In genomic region chr17:25397804-25398519, GRCm38 (mm10) we compare ENCODE assay signal across 9 mouse cellular contexts. TPM values are rescaled to one million over a fixed set of nuclear protein-coding genes. Genes with fewer than 3 reads are reported as not detected.
DNase-seq lines count a peak whose midpoint lies in the region; ATAC-seq lines count a peak whose summit lies in the region.
"Had no signal": no experiment of that assay in that cellular context is flagged by ENCODE, and none has a peak within 500 bp of the region (broad histone marks: within the 10 kb centered on the region; RNA-seq: fewer than 3 reads in every experiment).

No protein-coding gene starts in this region.

- peaks cover 6% of the 10 kb centered on the region; the same call in 1 of the 2 replicates for H3K36me3 ChIP-seq in embryonic facial prominence, embryonic 10.5 days (replicated peaks)
- H3K36me3 ChIP-seq in limb, embryonic 11.5 days (ENCODE audit: control insufficient read depth, insufficient read depth, low read length) = no peaks in the 10 kb centered on the region
- H3K36me3 ChIP-seq: stomach, embryonic 15.5 days had no signal

- H3K4me3 ChIP-seq in embryonic facial prominence, embryonic 10.5 days = no peak overlapping the region
- H3K4me3 ChIP-seq in limb, embryonic 11.5 days (ENCODE audit: low read depth, low read length) = no peak overlapping the region
- H3K4me3 ChIP-seq: stomach, embryonic 15.5 days had no signal

- H3K27me3 ChIP-seq in embryonic facial prominence, embryonic 10.5 days (replicated peaks; ENCODE audit: low read depth, poor library complexity, severe bottlenecking) = peaks cover 38% of the 10 kb centered on the region
- no peaks in the 10 kb centered on the region for H3K27me3 ChIP-seq in limb, embryonic 11.5 days (ENCODE audit: control insufficient read depth, insufficient read depth, low read length)
- H3K27me3 ChIP-seq: stomach, embryonic 15.5 days had no signal

- DNase-seq in 3T3-L1 (ENCODE audit: low read depth, low spot score) = peak; percentile 84
- DNase-seq in adrenal gland, postnatal 25 days = peak; percentile 84
- peak; percentile 88 for DNase-seq in embryonic facial prominence, embryonic 10.5 days (ENCODE audit: low spot score)
- DNase-seq in heart, adult 8-10 months (ENCODE audit: low spot score) = peak; percentile 60
- DNase-seq in kidney, adult 9 months = peak; percentile 76
- DNase-seq in limb, embryonic 11.5 days (ENCODE audit: low spot score) = peak; percentile 94
- DNase-seq in naive thymus-derived CD4-positive, alpha-beta T cell, adult 2 months (ENCODE audit: low read depth) = peak; percentile 57
- DNase-seq in spleen, postnatal 36 days (ENCODE audit: low spot score in 2 of 2) = peak; percentile 28 to 29

- 0 out of 2 replicates have a peak overlapping the region, but pooled peaks have one; percentile 7 for H3K9ac ChIP-seq in limb, embryonic 11.5 days (ENCODE audit: low read length)
- H3K9ac ChIP-seq: stomach, embryonic 15.5 days had no signal

- H3K27ac ChIP-seq in embryonic facial prominence, embryonic 10.5 days (replicated peaks) = no peak overlapping the region
- no peak overlapping the region for H3K27ac ChIP-seq in limb, embryonic 11.5 days (replicated peaks; ENCODE audit: low read depth, low read length)
- H3K27ac ChIP-seq: stomach, embryonic 15.5 days had no signal

- 30% methylated on average over 14 of the region's 14 CpGs for WGBS in embryonic facial prominence, embryonic 10.5 days
- WGBS in limb, embryonic 11.5 days = 28% methylated on average over 14 of the region's 14 CpGs

- H3K4me1 ChIP-seq in embryonic facial prominence, embryonic 10.5 days = peaks cover 31% of the 10 kb centered on the region
- peaks cover 11% of the 10 kb centered on the region; the same call in 1 of the 2 replicates for H3K4me1 ChIP-seq in limb, embryonic 11.5 days (ENCODE audit: control insufficient read depth, insufficient read depth, low read length)
- H3K4me1 ChIP-seq: stomach, embryonic 15.5 days had no signal

- ATAC-seq in limb, embryonic 11.5 days (ENCODE audit: insufficient number of reproducible peaks, low FRiP score, low TSS enrichment, low read depth) = peak; percentile 28; the same call in 1 of the 2 replicates

- no peak overlapping the region for H3K4me2 ChIP-seq in limb, embryonic 11.5 days (ENCODE audit: low read depth, severe bottlenecking)
- H3K4me2 ChIP-seq: stomach, embryonic 15.5 days had no signal

- no peaks in the 10 kb centered on the region for H3K9me3 ChIP-seq in embryonic facial prominence, embryonic 10.5 days
- no peaks in the 10 kb centered on the region for H3K9me3 ChIP-seq in limb, embryonic 11.5 days (ENCODE audit: control insufficient read depth, low read length)
- H3K9me3 ChIP-seq: stomach, embryonic 15.5 days had no signal

RNA-seq across cellular contexts. Expression of gene Tpsg1, which starts 28.9 kb away (rescaled TPM):
- total RNA-seq in adrenal gland, postnatal 25 days (2021) = not detected in 2 replicates
- polyA plus RNA-seq in embryonic facial prominence, embryonic 10.5 days (2016; fragmentation: Nextera tagmentation; extraction: Ambion mirVana) = not detected in 2 replicates
- total RNA-seq in heart, adult 8-10 months (2022) = not detected
- polyA plus RNA-seq in limb, embryonic 11.5 days (2014; fragmentation: Nextera tagmentation; extraction: Ambion mirVana) = 0.41 and 0.63 TPM in 2 replicates

RNA-seq across cellular contexts. Expression of gene Tpsb2, which starts 31.9 kb away (rescaled TPM):
- 0.58 and 1.1 TPM in 2 replicates for total RNA-seq in adrenal gland, postnatal 25 days (2021)
- polyA plus RNA-seq in embryonic facial prominence, embryonic 10.5 days (2016; fragmentation: Nextera tagmentation; extraction: Ambion mirVana) = not detected in 2 replicates
- total RNA-seq in heart, adult 8-10 months (2022) = 1 to 10 TPM in 1 of 4 experiments, under 1 TPM in 3; 0.24 to 1.4 (median 0.72) TPM
- not detected in 2 replicates for polyA plus RNA-seq in limb, embryonic 11.5 days (2014; fragmentation: Nextera tagmentation; extraction: Ambion mirVana)

RNA-seq across cellular contexts. Expression of gene Cacna1h, which starts 35.6 kb away (rescaled TPM):
- 100 and 109 TPM in 2 replicates for total RNA-seq in adrenal gland, postnatal 25 days (2021)
- polyA plus RNA-seq in embryonic facial prominence, embryonic 10.5 days (2016; fragmentation: Nextera tagmentation; extraction: Ambion mirVana) = 2.9 and 3.3 TPM in 2 replicates
- total RNA-seq in heart, adult 8-10 months (2022) = 1 to 10 TPM; 3.9 to 9.7 (median 7.7) TPM
- 5.5 TPM in 2 replicates for polyA plus RNA-seq in limb, embryonic 11.5 days (2014; fragmentation: Nextera tagmentation; extraction: Ambion mirVana)

RNA-seq across cellular contexts. Expression of gene Tpsab1, which starts 52.6 kb away (rescaled TPM):
- 0.58 TPM in 1 of 2 replicates, not detected in the other for total RNA-seq in adrenal gland, postnatal 25 days (2021)
- polyA plus RNA-seq in embryonic facial prominence, embryonic 10.5 days (2016; fragmentation: Nextera tagmentation; extraction: Ambion mirVana) = not detected in 2 replicates
- under 1 TPM; 0.22 to 0.55 (median 0.39) TPM for total RNA-seq in heart, adult 8-10 months (2022)
- polyA plus RNA-seq in limb, embryonic 11.5 days (2014; fragmentation: Nextera tagmentation; extraction: Ambion mirVana) = not detected in 2 replicates

RNA-seq across cellular contexts. Expression of gene Tekt4, which starts 56.5 kb away (rescaled TPM):
- total RNA-seq in adrenal gland, postnatal 25 days (2021) = not detected in 2 replicates
- 0.33 TPM in 1 of 2 replicates, not detected in the other for polyA plus RNA-seq in embryonic facial prominence, embryonic 10.5 days (2016; fragmentation: Nextera tagmentation; extraction: Ambion mirVana)
- under 1 TPM in 3 of 4 experiments, not detected in 1; 0.28 to 0.46 (median 0.33) TPM for total RNA-seq in heart, adult 8-10 months (2022)
- polyA plus RNA-seq in limb, embryonic 11.5 days (2014; fragmentation: Nextera tagmentation; extraction: Ambion mirVana) = not detected in 2 replicates

Comparison
In these comparisons a context has a peak if more than half of its experiments do, and no peak if none do; other contexts are left out.
1. DNase-seq: peak in every context shown above with its lines; median percentile 94 in limb, embryonic 11.5 days; 88 in embryonic facial prominence, embryonic 10.5 days; 84 in 3T3-L1; 84 in adrenal gland, postnatal 25 days; 76 in kidney, adult 9 months; 60 in heart, adult 8-10 months; 57 in naive thymus-derived CD4-positive, alpha-beta T cell, adult 2 months; 28 in spleen, postnatal 36 days.